Mouse (Mus musculus) MEL-GATA-1-ER (cell line): ENCODE measurements at regions not wholly inside any gene's neighbourhood (a gene's known extent, or its start where the extent isn't known, plus 50 kb on each side); places are given as distances from the start of the nearest gene placed in this dataset.

Source experiments
- DNase-seq: peaks from one replicate; pipeline ENCODE4 v3.0.0-alpha.2; 2012; ENCODE audit warnings: low read depth; ENCODE audit errors: extremely low read depth

- DNase-seq, result no peak
Observed at GRCm38 (mm10) chr2:40149186-40149585, 922.9 kb upstream of the Ppp6c start.

GRCm38 (mm10) chr2:40127615-40128014, 901.4 kb upstream of the Ppp6c start:
- DNase-seq, result peak; percentile 0

- no peak for DNase-seq
Observed at GRCm38 (mm10) chr2:40119176-40119575, 892.9 kb upstream of the Ppp6c start.

- no peak for DNase-seq
Observed at GRCm38 (mm10) chr2:40114435-40114834, 888.2 kb upstream of the Ppp6c start.
